Mouse (Mus musculus) neural tube, embryonic 13.5 days (tissue): Measurements from ENCODE around the gene Lce3a. TPM values are rescaled to one million over a fixed set of nuclear protein-coding genes. Genes with fewer than 3 reads are reported as not detected.

Experiments used
- polyA plus RNA-seq: library from polyadenylated mRNA; unstranded; fragments of >200 nt; fragmentation: Nextera tagmentation; extraction: Ambion mirVana; gene quantifications from 2 replicates; pipeline ENCODE4 v1.2.1, GENCODE M21; 2015

Gene Lce3a
- polyA plus RNA-seq, 1 experiment from 2014 or later, result not detected

Other genes with a start within 250 kb of the Lce3a start
- gene Lce1c, start 247.0 kb downstream of the Lce3a start, polyA plus RNA-seq, result not detected in 2 replicates
- gene Lce1d, start 239.0 kb downstream of the Lce3a start, polyA plus RNA-seq, result not detected in 2 replicates
- not detected in 2 replicates for gene Lce1e, start 217.2 kb downstream of the Lce3a start, polyA plus RNA-seq
- not detected in 2 replicates for gene Lce1f, start 205.9 kb downstream of the Lce3a start, polyA plus RNA-seq
- not detected in 2 replicates for gene Gm38119, start 187.1 kb downstream of the Lce3a start, polyA plus RNA-seq
- gene Lce1g, start 173.9 kb downstream of the Lce3a start, polyA plus RNA-seq, result not detected in 2 replicates
- not detected in 2 replicates for gene Lce1h, start 161.2 kb downstream of the Lce3a start, polyA plus RNA-seq
- gene Lce1i, start 147.3 kb downstream of the Lce3a start, polyA plus RNA-seq, result not detected in 2 replicates
- not detected in 2 replicates for gene Lce1j, start 135.7 kb downstream of the Lce3a start, polyA plus RNA-seq
- gene Lce1k, start 118.3 kb downstream of the Lce3a start, polyA plus RNA-seq, result not detected in 2 replicates
- gene Kprp, start 99.0 kb downstream of the Lce3a start, polyA plus RNA-seq, result not detected in 2 replicates
- gene Lce1l, start 74.9 kb downstream of the Lce3a start, polyA plus RNA-seq, result not detected in 2 replicates
- not detected in 2 replicates for gene 2310050C09Rik, start 56.0 kb downstream of the Lce3a start, polyA plus RNA-seq
- gene Lce3b, start 6.7 kb upstream of the Lce3a start, polyA plus RNA-seq, result not detected in 2 replicates
- not detected in 2 replicates for gene Lce3c, start 18.3 kb upstream of the Lce3a start, polyA plus RNA-seq
- gene Lce3d, start 31.2 kb upstream of the Lce3a start, polyA plus RNA-seq, result not detected in 2 replicates
- gene Lce3e, start 40.8 kb upstream of the Lce3a start, polyA plus RNA-seq, result not detected in 2 replicates
- gene Lce3f, start 66.0 kb upstream of the Lce3a start, polyA plus RNA-seq, result 0.46 TPM in 1 of 2 replicates, not detected in the other
- gene Crct1, start 89.5 kb upstream of the Lce3a start, polyA plus RNA-seq, result 0.59 TPM in 1 of 2 replicates, not detected in the other
- gene Lce1m, start 92.8 kb upstream of the Lce3a start, polyA plus RNA-seq, result not detected in 2 replicates
- gene Gm4858, start 142.6 kb upstream of the Lce3a start, polyA plus RNA-seq, result not detected in 2 replicates
- gene Crnn, start 218.6 kb upstream of the Lce3a start, polyA plus RNA-seq, result not detected in 2 replicates